Mouse (Mus musculus) spleen, adult 10 weeks (tissue): ENCODE measurements around the gene Nipa2. TPM values are rescaled to one million over a fixed set of nuclear protein-coding genes. Genes with fewer than 3 reads are reported as not detected.

Source experiments
- polyA plus RNA-seq: library from polyadenylated mRNA; stranded (reverse); fragments of 350-450 nt; fragmentation: Illumina TruSeq; extraction: RNeasy Lipid Tissue Mini Kit (QIAGEN cat#74804); gene quantifications from one replicate; pipeline ENCODE4 v1.2.3, GENCODE M21; 2015; ENCODE audit warnings: low replicate concordance; ENCODE audit not compliant: insufficient read depth

Gene Nipa2
- polyA plus RNA-seq = 58.0 TPM

GRCm38 (mm10) chr7:55962004-55962908 lies at the start of gene Nipa2:
Nipa2 (minus strand) TSS chr7:55962476.

Other genes with a start within 250 kb of the Nipa2 start
- gene Siglech, start 194.3 kb downstream of the Nipa2 start, polyA plus RNA-seq = 52.3 TPM
- 48.7 TPM for gene Tubgcp5, start 168.3 kb downstream of the Nipa2 start, polyA plus RNA-seq
- gene Cyfip1, start 120.7 kb downstream of the Nipa2 start, polyA plus RNA-seq = 37.9 TPM
- 3.4 TPM for gene Nipa1, start 57.5 kb upstream of the Nipa2 start, polyA plus RNA-seq
- 48.6 TPM for gene Herc2, start 87.7 kb upstream of the Nipa2 start, polyA plus RNA-seq